Mouse (Mus musculus) kidney, embryonic 15.5 days (tissue): Measurements from ENCODE around the gene Exoc4. TPM values are rescaled to one million over a fixed set of nuclear protein-coding genes. Genes with fewer than 3 reads are reported as not detected.
A peak's percentile ranks its signal among the peaks of the same experiment; 100 is the strongest.

ENCODE experiments used
- ATAC-seq: fragments of 200-750 bp; cut with Nextera tagmentation; replicated peaks from 2 replicates; pipeline ENCODE4 v1.8.0; 2017; ENCODE audit warnings: moderate TSS enrichment; ENCODE audit not compliant: low FRiP score
- H3K27ac ChIP-seq: fragments of 300-500 bp; sonication (generic); 2 replicates; pipeline ENCODE4 v1.5.1; 2015; ENCODE audit warnings: mild to moderate bottlenecking, inconsistent platforms
- H3K27me3 ChIP-seq: fragments of 300-500 bp; sonication (generic); 2 replicates; pipeline ENCODE4 v1.6.1; 2015; ENCODE audit warnings: inconsistent platforms
- H3K36me3 ChIP-seq: fragments of 300-500 bp; sonication (generic); 2 replicates; pipeline ENCODE4 v1.6.1; 2015; ENCODE audit warnings: inconsistent platforms
- H3K4me1 ChIP-seq: fragments of 300-500 bp; sonication (generic); 2 replicates; pipeline ENCODE4 v1.6.1; 2015; ENCODE audit warnings: inconsistent platforms
- H3K4me2 ChIP-seq: fragments of 300-500 bp; sonication (generic); 2 replicates; pipeline ENCODE4 v1.6.1; 2015; ENCODE audit warnings: moderate library complexity, mild to moderate bottlenecking, inconsistent platforms
- H3K4me3 ChIP-seq: fragments of 300-500 bp; sonication (generic); replicated peaks from 2 replicates; pipeline ENCODE4 v1.5.1; 2015; ENCODE audit warnings: mild to moderate bottlenecking, inconsistent platforms
- H3K9ac ChIP-seq: fragments of 300-500 bp; sonication (generic); 2 replicates; pipeline ENCODE4 v1.6.1; 2015; ENCODE audit warnings: mild to moderate bottlenecking, inconsistent platforms
- H3K9me3 ChIP-seq: fragments of 300-500 bp; sonication (generic); replicated peaks from 2 replicates; pipeline ENCODE4 v1.6.1; 2016; ENCODE audit warnings: inconsistent platforms
- WGBS: fragments of 180-500 bp; shearing (Covaris S2); methylation state at CpG from one replicate; pipeline ENCODE4 v1.1.7; 2015; ENCODE audit warnings: mixed read lengths; 5-methylcytosine and 5-hydroxymethylcytosine counted together
- polyA plus RNA-seq: library from polyadenylated mRNA; unstranded; fragments of >200 nt; fragmentation: Nextera tagmentation; extraction: Ambion mirVana; gene quantifications from 2 replicates; pipeline ENCODE4 v1.2.1, GENCODE M21; 2015

Gene Exoc4
- polyA plus RNA-seq, 1 experiment from 2014 or later = 39.9 TPM

DNA sequence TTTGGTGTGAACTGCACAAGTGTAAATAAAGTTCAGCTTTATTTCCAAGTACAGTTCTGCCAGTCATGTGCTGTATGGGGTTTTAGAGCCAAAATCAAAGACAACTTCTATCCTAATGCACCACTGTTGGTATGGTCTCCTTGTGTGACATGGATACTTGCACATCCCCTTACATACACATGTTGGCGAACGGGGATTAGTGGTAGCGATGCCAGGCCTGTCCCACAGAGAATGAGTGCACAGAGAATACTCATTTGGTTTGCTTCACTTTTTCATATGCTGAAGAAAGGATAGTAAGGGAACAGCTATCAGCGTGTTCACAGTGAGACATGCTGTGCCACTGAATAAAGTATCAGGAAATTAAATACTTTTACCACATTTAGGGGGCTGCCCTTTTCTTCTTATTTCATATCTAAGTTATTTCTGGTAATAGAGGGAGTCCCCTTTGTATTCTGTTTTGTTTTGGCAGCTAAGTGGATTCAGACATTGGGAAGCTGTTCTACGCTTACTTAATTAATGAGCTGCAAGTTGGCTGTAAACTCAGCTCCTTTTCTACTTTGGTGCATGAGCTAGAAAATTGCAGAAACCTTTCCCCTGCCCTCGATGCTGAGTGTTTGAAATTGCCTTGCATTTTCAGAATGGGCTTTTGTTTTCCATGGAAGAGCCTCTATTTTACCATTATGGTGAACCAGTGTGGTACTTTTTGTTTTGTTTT, 247.4 kb downstream of the Exoc4 start:
- H3K4me2 ChIP-seq = no peak overlapping the region
- H3K9ac ChIP-seq = no peak overlapping the region
- no peaks in the 10 kb centered on the region for H3K9me3 ChIP-seq
- ATAC-seq = no peak
- no peak overlapping the region for H3K4me3 ChIP-seq
- no peaks in the 10 kb centered on the region; the same call in 1 of the 2 replicates for H3K36me3 ChIP-seq
- 75% methylated on average over 6 of the region's 6 CpGs for WGBS
- H3K27me3 ChIP-seq = no peaks in the 10 kb centered on the region
- H3K27ac ChIP-seq = no peak overlapping the region
- H3K4me1 ChIP-seq = no peaks in the 10 kb centered on the region

DNA sequence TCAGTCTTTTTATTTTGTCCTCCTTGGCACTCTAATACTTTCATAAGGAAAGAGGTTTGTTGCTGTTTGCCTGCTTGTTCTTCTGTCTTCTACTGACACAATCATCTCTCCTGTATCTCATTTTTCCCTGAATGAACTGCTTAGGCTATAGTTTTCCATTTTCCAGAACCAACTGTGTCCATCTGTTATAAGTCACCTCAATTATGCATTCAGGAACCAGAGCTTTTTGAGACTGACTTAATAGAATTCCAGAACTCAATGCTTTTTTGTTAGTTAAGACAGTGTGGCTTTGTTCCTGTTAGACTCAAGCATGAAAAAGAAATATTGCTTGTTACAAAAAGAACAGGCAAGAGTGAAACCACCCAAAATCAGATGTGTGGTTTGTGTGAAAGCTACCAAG, 248.5 kb downstream of the Exoc4 start:
- Histone ChIP-seq H3K4me3 (no peak overlapping the region), H3K27ac (no peak overlapping the region), H3K36me3 (no peaks in the 10 kb centered on the region; the same call in 1 of the 2 replicates), H3K9me3 (no peaks in the 10 kb centered on the region), H3K27me3 (no peaks in the 10 kb centered on the region), H3K9ac (no peak overlapping the region), H3K4me1 (no peaks in the 10 kb centered on the region), H3K4me2 (no peak overlapping the region)
- ATAC-seq = no peak

DNA sequence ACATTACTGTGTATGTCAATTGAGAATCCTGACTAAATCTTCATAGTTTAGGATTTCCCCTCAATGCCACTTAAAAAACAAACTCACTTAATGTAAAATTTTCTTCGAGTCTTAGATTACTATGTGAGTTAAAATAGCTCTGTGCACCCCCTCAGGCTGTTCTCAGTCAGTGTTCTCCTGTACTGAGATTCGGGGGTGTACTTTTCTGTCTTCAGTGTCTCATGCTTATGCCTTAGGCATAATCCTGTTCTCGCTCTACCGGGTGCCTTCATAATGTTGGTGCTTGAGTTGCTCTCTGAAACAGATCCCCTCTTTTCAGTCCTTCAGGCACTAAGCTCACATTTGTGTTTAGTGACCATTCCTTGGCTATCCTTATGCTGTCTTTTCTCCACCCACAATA, 253.5 kb downstream of the Exoc4 start:
- Histone ChIP-seq H3K9ac (no peak overlapping the region), H3K27ac (no peak overlapping the region), H3K4me1 (no peaks in the 10 kb centered on the region), H3K9me3 (no peaks in the 10 kb centered on the region), H3K27me3 (no peaks in the 10 kb centered on the region), H3K4me3 (no peak overlapping the region), H3K36me3 (no peaks in the 10 kb centered on the region; the same call in 1 of the 2 replicates), H3K4me2 (no peak overlapping the region)
- 80% methylated on average over 4 of the region's 4 CpGs for WGBS
- no peak for ATAC-seq

DNA sequence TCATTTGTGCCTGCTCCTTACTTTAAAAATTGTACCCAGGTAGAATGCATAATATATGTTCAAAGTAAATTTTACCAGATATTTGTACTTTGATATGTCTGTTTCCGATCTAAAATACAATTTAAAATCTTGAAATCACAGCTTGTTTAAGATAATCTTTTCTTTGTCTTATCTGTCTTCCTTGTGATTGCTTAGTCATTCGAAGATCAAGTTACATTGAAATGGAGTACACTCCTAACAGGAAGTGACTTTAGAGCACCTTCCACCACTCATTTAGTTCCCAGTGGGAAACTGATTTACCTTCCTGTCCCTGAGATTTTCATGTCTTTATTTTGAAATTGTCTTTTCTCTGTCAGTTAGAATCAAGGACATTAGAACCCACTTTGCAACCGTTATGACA, 254.5 kb downstream of the Exoc4 start:
- no peaks in the 10 kb centered on the region; the same call in 1 of the 2 replicates for H3K36me3 ChIP-seq
- no peak for ATAC-seq
- H3K9ac ChIP-seq = no peak overlapping the region
- H3K9me3 ChIP-seq = no peaks in the 10 kb centered on the region
- no peak overlapping the region for H3K27ac ChIP-seq
- no peak overlapping the region for H3K4me3 ChIP-seq
- 77% methylated on average over 3 of the region's 3 CpGs for WGBS
- H3K4me1 ChIP-seq = no peaks in the 10 kb centered on the region
- H3K4me2 ChIP-seq = no peak overlapping the region
- H3K27me3 ChIP-seq = no peaks in the 10 kb centered on the region

DNA sequence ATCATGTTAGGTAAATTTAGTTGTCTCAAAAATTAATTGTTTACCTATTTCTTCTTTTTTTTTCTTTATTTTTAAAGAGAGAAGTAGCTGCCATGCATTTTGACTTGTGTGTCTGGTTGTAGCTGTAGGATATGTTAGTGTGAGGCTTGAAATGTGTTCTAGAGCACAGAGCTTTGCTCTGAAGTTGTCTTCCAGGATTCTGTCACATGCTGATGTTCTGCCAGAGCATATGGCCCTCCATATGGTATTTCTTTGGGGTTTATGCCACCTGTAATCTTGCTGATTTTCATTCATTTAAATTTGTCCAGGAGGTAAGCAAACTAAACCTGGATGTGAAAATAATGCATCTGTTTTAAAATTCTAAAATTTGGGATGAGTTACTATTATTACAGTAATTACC, 258.2 kb downstream of the Exoc4 start:
- Histone ChIP-seq H3K27ac (no peak overlapping the region), H3K27me3 (no peaks in the 10 kb centered on the region), H3K4me1 (no peaks in the 10 kb centered on the region), H3K36me3 (no peaks in the 10 kb centered on the region), H3K9me3 (no peaks in the 10 kb centered on the region), H3K4me3 (no peak overlapping the region), H3K4me2 (no peak overlapping the region), H3K9ac (no peak overlapping the region)
- no peak for ATAC-seq

DNA sequence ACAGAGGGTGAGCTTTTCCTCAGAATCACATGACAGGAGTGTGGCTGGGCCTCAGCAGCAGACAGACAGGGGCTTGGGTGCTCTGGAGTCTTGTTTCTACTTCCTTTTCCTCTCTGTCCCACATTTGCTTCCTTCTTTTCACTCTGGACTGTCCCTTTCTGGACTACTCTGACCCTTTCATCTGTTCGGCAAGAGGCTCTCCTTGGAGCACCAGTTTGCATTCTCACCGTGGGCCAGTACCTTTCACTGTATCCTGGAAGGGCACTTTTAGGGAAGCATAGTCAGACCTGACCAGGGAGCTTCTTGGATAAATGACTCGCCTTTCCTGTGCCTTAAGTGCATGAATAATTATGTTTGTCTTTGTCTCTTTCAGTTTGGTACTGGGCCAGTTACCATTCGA, 266.5 kb downstream of the Exoc4 start:
- Histone ChIP-seq H3K9ac (no peak overlapping the region), H3K27me3 (no peaks in the 10 kb centered on the region), H3K27ac (0 out of 2 replicates have a peak overlapping the region, but pooled peaks have one; percentile 23), H3K4me2 (no peak overlapping the region), H3K9me3 (no peaks in the 10 kb centered on the region), H3K4me3 (no peak overlapping the region), H3K36me3 (no peaks in the 10 kb centered on the region), H3K4me1 (0 out of 2 replicates have a peak, but pooled peaks cover 4% of the 10 kb centered on the region)
- no peak for ATAC-seq
- WGBS = 39% methylated on average over 4 of the region's 4 CpGs

DNA sequence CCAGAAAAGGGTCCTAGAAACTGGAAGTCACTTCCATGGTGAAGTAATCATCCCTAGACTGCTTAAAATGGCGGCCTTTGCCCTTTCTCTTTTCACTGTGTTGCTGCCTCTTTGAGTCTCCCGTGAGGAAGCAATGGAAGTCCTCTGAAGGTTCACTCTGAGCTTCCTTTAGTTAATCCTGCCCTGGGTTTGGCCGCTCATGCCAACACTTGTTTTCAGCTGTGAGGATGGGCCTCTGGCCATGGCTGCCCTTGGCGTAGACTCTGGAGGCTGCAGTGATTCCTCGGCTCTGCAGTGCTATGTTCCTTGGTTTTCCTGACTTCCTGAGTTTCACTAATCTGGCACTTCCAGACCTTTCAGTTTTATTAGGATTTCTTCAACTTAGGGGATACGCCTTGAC, 267.9 kb downstream of the Exoc4 start:
- Histone ChIP-seq H3K27ac (no peak overlapping the region), H3K36me3 (no peaks in the 10 kb centered on the region), H3K4me3 (no peak overlapping the region), H3K27me3 (no peaks in the 10 kb centered on the region), H3K9me3 (no peaks in the 10 kb centered on the region), H3K9ac (no peak overlapping the region), H3K4me2 (no peak overlapping the region), H3K4me1 (0 out of 2 replicates have a peak, but pooled peaks cover 4% of the 10 kb centered on the region)
- no peak for ATAC-seq
- 90% methylated on average over 6 of the region's 6 CpGs for WGBS

DNA sequence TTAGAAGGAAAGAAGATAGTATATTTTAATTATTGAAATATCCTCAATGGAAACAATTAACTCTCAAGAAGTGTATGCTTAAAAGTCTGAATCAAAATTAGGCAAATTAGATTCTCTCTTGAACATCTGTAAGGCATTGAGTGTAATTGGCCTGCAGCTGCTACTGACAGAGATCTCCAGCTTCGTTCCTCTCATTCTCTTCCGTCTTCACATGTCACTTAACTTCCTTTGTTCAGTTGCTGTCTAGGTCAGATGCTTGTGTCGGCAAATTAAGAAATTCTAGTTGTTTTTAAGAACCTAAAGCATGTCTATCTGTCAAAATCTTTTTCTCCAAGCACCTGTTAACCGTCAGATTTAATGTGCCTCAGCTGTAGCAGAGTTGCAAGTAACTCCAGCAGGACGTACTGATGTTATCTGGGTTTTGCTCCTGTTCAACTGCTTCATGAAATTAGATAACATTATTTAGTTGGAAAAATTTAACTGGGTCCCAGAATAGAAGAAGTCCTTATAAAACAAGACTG, 269.1 kb downstream of the Exoc4 start:
- Histone ChIP-seq H3K9ac (no peak overlapping the region), H3K4me3 (no peak overlapping the region), H3K4me2 (no peak overlapping the region), H3K27ac (no peak overlapping the region), H3K27me3 (no peaks in the 10 kb centered on the region), H3K4me1 (0 out of 2 replicates have a peak, but pooled peaks cover 4% of the 10 kb centered on the region), H3K36me3 (no peaks in the 10 kb centered on the region), H3K9me3 (no peaks in the 10 kb centered on the region)
- 19% methylated on average over 5 of the region's 5 CpGs for WGBS
- no peak for ATAC-seq

DNA sequence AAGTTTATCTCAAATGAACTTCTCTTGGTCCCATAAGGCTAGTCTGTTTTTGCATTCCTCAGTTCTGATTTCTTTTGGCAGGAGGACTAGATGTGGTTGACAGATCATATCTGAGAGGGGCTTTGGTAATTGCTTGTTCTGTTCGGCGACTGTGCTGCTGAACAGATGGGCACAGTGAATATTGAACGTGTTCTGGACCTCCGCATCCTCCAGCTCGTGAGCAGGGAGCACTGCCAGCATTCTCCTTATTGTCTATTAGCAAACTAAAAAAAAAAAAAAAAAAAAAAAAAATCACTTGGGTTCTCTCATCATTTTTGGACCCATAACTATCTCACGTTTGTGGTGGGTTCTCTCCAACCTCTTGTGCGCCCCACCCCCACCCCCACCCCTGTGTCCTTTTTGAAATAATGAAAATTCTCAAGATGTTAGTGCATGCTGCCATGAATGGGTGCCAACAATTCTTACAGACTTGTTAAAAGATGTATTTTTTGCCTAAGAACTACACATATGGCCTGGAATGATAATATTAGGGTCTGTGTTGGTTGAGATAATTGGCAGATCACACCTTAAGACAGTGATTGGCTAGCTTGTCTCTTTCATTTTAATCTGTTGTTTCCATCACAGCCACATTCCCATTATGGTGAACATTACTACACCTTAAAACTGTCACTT, 276.9 kb downstream of the Exoc4 start:
- no peak overlapping the region for H3K9ac ChIP-seq
- no peak for ATAC-seq
- WGBS = 85% methylated on average over 7 of the region's 7 CpGs
- H3K4me2 ChIP-seq = no peak overlapping the region
- no peak overlapping the region for H3K4me3 ChIP-seq
- no peaks in the 10 kb centered on the region for H3K36me3 ChIP-seq
- H3K27ac ChIP-seq = no peak overlapping the region
- H3K9me3 ChIP-seq = no peaks in the 10 kb centered on the region
- no peaks in the 10 kb centered on the region for H3K27me3 ChIP-seq
- H3K4me1 ChIP-seq = no peaks in the 10 kb centered on the region

DNA sequence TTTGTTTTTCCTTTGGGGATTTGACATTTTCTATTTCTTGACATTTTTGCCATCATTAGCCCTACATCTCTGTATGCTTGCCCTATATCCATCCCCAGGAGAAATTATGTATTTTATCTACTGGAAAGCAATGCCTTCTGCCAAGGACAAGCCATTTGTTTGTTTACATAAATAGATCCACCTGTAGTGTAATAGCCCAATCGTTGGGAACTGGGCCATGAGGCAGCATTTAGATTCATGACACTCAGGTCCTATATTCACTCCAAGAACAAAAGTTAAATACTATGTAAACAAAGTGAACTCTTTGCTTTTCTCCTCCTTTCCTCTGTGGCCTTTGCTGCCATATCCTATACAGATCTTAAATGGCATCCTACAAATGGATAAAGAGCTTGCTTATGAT, 291.5 kb downstream of the Exoc4 start:
- Histone ChIP-seq H3K27me3 (no peaks in the 10 kb centered on the region), H3K4me1 (no peaks in the 10 kb centered on the region), H3K9ac (no peak overlapping the region), H3K4me2 (no peak overlapping the region), H3K9me3 (no peaks in the 10 kb centered on the region), H3K4me3 (no peak overlapping the region), H3K27ac (no peak overlapping the region), H3K36me3 (no peaks in the 10 kb centered on the region)
- 76% methylated on average over 1 of the region's 1 CpGs for WGBS
- no peak for ATAC-seq

DNA sequence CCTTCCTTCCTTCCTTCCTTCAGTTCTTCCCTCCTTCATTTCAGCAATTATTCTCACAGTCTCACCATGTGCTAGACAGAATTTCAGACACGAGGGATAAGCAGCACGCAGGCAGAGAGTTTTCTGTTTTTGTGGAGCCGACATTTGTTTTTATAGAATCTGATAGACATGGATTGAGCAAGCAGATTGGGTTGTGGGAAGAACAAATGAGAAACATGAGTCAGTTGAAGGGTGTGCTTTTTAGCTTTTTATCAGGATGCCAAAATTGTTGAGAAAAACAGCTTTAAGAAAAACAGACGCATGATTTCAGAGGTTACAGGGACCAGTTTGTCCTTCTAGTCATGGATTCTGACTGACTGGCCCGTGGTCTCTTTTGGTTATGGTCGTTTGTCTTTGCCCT, 293.8 kb downstream of the Exoc4 start:
- no peaks in the 10 kb centered on the region for H3K36me3 ChIP-seq
- no peaks in the 10 kb centered on the region for H3K9me3 ChIP-seq
- 88% methylated on average over 6 of the region's 6 CpGs for WGBS
- H3K4me3 ChIP-seq = no peak overlapping the region
- H3K27me3 ChIP-seq = no peaks in the 10 kb centered on the region
- H3K27ac ChIP-seq = no peak overlapping the region
- no peak overlapping the region for H3K9ac ChIP-seq
- no peaks in the 10 kb centered on the region for H3K4me1 ChIP-seq
- no peak for ATAC-seq
- no peak overlapping the region for H3K4me2 ChIP-seq

DNA sequence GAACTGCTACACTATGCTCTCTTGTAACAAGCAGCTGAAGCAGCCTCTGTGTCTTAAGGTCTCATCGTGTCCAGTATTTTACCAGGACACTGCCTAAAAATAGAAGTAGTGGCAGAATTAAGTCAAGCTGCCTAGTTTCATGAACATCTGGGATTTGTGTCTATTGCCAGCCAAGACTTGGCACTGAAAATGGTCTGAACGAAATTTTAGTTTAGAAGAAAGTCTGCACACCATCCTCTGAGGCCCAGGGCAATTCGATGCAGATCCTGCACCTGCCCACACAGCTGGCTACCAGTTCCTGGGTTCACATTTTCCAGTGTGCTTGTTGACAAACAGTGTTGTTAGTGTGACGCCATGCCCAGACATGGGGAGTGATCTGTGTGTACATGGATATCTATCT, 303.0 kb downstream of the Exoc4 start:
- Histone ChIP-seq H3K4me1 (no peaks in the 10 kb centered on the region; the same call in 1 of the 2 replicates), H3K4me3 (no peak overlapping the region), H3K9ac (no peak overlapping the region), H3K9me3 (no peaks in the 10 kb centered on the region), H3K27me3 (no peaks in the 10 kb centered on the region), H3K27ac (no peak overlapping the region), H3K4me2 (no peak overlapping the region), H3K36me3 (no peaks in the 10 kb centered on the region)
- WGBS = 86% methylated on average over 4 of the region's 4 CpGs
- no peak for ATAC-seq
